Mouse (Mus musculus) layer of hippocampus, postnatal 10 days (tissue): ENCODE results near the gene Snx5. TPM values are rescaled to one million over a fixed set of nuclear protein-coding genes. Genes with fewer than 3 reads are reported as not detected.
A peak's percentile ranks its signal among the peaks of the same experiment; 100 is the strongest.

ENCODE experiments used
- DNase-seq, 2 experiments: peaks; one replicate each; pipeline ENCODE4 v3.0.0; 2021; ENCODE audit warnings: low spot score in 2 of 2
- long read RNA-seq: library from polyadenylated mRNA; stranded (forward); transcript quantifications from one replicate; pipeline ENCODE4 v2.0.0, GENCODE M21; 2023
- total RNA-seq, 2 experiments: library from RNA; stranded (reverse); gene quantifications; 2 replicates each; pipeline ENCODE4 v1.2.3; 2021

The Snx5 gene
- 10 to 100 TPM; 67.9 to 68.7 TPM for total RNA-seq
- long read RNA-seq, transcript Snx5-202 (14 exons, 2,512 nt), result minor isoform, 13 of 84 reads
- long read RNA-seq, transcript Snx5-201 (13 exons, 2,419 nt), result major isoform, 59 of 84 reads
- long read RNA-seq, partial matches to known transcripts, result 3 of 84 reads
- long read RNA-seq, other reads (novel, unspliced or antisense), result 8 of 84 reads

DNA sequence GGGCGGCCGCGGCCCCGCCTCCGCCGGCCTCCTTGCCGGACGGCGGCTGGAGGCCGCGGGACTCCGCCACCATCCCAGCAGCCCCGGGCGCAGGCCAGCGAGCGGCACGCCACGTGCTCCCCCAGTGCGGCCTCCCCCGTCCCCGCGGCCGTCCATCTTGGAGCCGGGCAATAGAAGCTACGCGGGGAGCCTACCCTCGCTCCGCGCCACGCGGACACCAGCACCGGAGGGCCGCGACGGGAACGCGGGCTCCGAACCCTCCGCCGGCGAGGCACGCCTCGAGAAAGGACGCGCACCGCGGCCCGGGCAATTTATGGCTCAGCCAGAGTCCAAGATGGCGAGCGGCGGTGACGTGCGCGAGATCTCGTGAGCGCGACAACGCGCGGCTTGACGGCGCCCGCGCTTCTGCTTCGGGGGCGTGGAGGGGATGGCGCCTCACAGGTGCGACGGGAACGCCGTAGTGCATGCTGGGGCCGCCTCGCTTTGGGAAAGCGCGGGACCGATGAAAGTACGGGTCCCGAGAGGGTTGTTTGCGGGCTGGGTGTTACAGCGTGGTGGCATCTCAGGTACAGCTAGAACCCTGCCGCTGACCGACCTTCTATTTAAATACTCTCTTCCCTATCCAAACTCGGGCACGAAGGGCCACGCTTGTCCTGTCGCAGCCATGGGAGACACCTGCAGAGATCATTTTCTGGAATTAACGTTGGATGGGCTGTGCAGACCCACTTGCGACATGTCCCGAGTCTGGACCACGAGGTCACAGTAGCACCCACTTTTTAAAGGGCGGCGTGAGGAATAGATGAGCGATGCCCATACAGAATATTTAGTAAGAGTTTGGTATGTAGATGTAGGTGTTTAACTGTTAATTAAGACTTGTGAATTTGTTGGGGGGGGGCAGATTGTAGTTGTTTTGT lies at the start of gene Snx5, which contains the start of gene Mgme1:
Gene Snx5, minus strand, starts transcription at position 400 of the 914 bp plus-strand sequence.
Gene Mgme1, plus strand, starts transcription at position 157 of the 914 bp plus-strand sequence.
- DNase-seq, result peak; percentile 94 to 96

GRCm38 (mm10) chr2:144311372-144311771 lies 40.7 kb upstream of the Snx5 start:
- DNase-seq, result no peak

DNA sequence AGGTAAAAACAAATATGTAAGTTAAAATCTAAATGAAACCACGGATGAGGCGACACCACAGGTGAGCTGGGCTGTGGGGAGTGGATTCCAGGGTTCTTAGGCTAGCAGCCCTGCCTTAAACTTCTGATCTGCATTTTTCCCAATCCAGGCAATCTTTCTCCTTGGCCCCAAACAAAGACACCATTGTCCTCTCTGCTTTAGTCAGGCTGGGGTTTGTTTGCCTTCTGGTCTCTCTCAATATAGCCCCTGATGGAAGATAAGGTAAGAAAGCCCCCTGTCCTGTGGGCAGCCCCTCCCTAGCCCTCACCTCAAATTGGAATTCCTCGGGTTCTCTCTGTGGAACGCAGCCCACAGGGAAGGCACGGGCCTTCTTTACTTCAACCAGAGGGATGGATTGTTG lies 39.6 kb upstream of the Snx5 start:
- DNase-seq, result no peak

DNA sequence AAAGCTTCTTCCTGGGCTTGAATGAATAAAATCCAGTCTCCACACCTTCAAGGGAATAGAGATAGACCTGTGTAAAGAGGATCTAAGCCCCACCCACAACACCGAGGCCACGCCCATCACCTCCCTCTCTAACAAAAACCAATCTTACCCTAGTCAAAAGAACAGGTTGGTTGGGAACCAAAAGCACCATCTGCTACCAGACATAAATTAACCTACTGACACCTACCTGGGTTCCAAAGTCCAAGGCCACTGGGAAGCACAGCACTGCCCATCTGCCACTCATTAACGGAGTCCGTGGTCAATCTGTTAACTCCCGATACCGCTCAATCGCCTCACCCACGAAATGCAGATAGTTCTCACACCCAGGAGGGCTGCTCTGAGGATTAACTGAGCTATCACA lies 37.9 kb upstream of the Snx5 start:
- no peak for DNase-seq

GRCm38 (mm10) chr2:144305721-144306294 lies 35.1 kb upstream of the Snx5 start:
- no peak for DNase-seq

DNA sequence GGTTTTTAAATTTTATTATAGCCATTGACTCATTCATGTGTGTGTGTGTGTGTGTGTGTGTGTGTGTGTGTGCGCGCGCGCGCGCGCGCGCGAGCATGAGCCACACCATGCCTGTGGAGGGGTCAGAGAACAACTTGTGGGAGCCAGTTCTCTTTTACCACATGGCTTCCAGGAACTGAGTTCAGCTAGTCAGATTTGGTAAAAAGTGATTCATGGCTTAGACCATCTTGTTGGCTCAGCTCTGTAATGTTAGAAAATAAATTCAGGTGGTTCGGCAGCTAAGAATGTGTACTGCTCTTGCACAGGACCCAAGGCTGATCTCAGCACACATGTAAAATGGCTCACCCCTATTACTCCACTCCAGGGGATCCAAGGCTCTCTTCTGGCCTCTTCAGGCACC lies 30.4 kb upstream of the Snx5 start:
- no peak for DNase-seq

DNA sequence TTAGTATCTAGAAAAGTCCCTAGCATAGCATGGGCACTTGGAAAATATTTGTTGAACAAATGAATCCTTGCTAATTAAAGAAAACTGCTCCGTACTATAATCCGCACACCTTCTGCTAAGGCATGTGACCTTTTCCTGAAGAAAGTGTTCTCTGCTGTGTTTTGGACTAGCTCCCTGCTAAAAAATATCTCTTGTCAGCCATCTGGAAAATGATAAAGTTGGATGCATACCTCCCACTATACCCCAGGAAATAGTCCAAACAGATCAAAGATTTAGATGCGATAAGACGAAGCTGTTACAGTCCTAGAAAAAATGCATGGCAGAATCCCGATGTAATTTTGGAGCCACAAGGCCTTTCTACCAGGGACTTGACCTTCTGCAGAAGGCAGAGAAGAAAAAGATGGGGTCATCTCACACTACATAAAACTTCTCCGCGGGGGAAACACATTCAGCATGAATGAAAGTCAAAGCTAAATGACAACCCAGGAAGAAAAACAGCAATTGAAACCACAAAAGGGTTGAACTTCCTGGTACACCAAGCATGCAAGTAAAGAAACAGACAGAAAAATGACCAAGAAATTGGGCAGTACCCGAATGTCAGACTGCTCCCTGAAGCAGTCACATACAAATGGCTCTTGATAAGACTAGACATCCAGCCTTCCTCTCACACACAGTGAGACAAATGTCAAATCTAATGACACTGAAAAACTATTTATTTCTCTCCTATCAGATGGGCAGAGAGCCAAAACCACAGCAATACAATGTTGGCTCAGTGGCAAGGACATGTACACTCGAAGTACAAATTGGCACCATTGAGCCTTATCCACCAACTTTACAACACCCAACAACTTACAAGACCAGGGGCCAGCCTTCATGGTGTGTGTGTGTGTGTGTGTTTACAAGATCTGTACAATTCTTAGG lies 29.3 kb upstream of the Snx5 start:
- no peak for DNase-seq

DNA sequence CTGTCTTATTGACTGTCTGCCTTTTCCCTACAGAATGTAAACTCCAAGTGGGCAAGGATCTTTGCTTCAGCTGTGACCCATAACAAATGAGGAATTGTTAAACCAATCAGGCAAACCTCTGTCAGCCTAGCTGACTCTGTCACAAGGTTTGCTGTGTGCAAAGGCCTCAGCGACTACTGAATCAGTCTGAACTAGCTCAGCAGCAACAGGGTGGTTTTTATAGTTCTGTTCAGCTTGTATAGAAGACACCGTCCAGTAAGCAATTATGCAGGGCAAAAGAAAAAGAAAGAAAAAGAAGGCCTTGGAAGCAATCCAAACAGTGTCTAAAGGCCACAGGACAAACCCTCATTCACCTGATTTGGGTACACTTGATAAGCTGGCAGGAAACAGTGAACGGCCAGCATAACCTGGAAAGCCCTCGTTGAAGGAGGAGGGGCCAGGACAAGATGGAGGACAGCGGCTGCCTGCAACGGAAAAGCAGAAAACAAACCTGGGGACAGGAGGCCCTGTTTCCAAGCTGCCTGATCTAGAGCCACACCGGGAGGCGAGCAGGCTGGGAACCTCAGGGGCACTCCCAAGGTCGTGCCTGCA lies 24.5 kb upstream of the Snx5 start:
- DNase-seq, result no peak

GRCm38 (mm10) chr2:144291600-144292305 lies 21.0 kb upstream of the Snx5 start:
- DNase-seq, result peak; percentile 28

DNA sequence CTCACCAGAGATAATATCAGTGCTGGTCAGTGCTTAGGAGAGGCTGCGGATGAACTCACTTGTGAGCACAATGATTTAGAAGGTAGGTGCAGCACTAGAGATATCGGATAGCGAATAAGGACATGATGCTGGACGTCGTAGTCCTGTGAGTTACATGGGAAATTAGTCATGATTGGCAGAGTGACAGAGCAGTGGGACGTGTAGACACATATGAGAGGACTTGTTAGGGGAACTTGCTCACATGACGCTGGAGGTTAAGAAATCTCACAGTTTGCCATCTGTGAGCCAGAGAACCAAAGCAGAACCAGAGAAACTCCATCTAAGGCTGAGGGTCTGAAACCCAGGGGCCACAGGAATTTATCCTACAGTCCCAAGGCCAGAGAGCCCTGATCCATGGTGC lies 19.6 kb upstream of the Snx5 start:
- no peak for DNase-seq

DNA sequence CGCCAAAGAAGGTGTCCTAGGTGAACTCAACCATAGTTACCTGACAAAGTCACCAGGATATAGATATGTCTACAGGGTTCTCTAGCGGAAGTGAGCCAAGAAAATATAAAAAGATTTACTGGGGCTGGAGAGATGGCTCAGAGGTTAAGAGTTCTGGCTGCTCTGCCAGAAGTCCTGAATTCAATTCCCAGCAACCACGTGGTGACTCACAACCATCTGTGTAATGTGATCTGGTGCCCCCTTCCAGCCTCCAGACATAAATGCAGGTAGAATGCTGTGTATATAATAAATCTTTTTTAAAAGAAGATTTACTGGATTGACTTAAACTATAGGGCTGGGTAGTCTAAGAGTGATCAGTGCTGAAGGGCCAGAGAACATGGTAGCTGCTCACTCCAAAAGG lies 10.7 kb upstream of the Snx5 start:
- no peak for DNase-seq

DNA sequence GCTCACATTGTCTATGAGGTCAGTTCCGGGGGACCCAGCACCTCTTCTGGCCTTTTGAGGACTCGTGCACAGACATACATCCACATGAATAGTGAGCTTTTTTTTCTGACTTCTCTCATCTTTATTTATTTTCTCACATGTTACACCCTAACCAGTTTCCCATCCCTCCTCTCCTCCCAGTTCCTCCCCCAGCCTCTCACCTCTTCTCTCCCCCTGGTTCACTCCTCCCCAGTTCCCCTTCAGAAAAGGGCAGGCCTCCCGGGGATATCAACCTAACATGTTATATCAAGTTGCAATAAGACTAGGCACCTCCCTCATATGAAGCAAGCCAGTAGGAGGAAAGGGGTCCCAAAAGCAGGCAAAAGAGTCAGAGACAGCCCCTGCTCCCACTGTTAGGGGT lies 9.9 kb upstream of the Snx5 start:
- DNase-seq, result no peak

GRCm38 (mm10) chr2:144279742-144280141 lies 9.0 kb upstream of the Snx5 start:
- DNase-seq, result no peak

DNA sequence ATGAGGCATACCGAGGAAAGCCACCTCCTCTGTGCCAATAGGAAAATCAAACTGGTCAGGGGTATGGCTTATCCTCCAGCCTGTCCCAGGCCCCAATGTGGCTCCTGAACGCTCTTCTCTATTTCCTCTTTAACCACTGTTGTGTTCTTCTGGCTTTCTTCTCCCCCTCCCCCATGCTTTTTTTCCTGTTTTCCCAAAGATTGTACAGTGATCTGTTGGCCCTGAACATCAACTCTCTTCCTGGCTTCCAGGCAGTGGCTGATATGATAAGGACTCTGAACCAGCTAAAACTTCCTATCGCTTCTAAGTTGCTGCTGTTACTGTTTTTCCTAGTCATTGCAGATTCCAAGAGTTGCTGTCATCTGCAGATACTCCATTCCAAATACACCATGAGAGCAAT lies 6.2 kb upstream of the Snx5 start:
- no peak for DNase-seq

- DNase-seq, result no peak
Observed at GRCm38 (mm10) chr2:144274741-144275140, 4.0 kb upstream of the Snx5 start.

- DNase-seq, result no peak
Observed at GRCm38 (mm10) chr2:144272088-144272487, 1.4 kb upstream of the Snx5 start.

DNA sequence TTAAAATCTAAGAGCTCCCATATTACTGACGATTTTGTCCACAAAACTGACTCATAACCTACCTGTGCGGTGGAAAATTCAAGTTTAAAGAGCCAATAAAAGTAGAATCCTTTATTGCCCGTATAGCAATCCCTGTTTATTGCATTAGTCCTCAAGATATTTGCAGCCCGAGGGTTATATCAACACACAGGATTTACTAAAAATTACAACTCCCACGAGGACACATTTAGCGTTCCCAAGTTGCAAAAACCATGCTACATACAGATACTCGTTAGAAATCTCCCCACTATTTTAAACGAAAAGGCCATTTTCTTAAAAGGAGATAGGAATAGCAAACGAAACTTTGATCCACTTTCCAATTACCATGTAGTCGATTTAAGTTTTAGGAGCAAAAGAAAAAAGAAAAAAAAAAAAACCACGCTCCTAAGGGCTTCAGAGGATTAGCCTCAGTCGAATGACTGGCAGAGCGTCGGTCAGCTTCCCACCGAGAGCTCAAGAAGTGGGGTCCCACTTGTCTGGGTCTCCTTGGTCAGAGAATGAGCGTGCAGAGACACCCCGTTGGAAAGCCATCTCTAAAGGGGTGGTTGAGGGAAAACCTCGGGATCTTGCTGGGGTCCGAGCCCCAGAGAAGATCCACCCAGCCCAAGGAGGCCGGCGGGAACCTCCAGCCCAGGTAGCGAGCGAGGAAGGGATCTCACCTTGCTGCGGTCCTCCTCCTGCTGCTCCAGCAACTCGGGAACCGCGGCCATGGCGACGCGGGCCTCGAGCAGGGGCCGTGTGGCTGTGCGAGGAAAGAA lies 829 bp downstream of the Snx5 start:
- no peak for DNase-seq

GRCm38 (mm10) chr2:144269306-144269650 lies 1.4 kb downstream of the Snx5 start:
- DNase-seq, result no peak
